Comparison of ENCODE assay signal across 8 mouse cellular contexts in the genomic region with DNA sequence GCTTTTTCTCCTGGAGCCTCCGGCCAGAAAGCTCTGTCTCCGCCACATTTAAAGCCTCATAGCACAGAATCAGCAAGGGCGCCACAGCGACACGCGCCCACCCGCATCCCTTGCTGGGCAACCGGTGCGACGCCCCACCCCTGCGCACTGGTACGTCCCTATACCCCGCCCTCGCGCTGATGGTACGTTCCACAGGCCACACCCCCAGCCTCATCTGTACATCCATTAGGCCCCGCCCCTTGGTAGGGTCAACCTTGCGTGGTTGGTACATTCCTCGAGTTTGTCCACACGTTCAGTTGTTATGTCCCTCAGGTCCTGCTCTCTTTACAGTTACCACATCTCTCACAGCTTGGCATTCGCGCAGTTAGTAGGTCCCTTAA. TPM values are rescaled to one million over a fixed set of nuclear protein-coding genes. Genes with fewer than 3 reads are reported as not detected.
DNase-seq lines count a peak whose midpoint lies in the region; ATAC-seq and TF ChIP-seq lines count a peak whose summit lies in the region.

TSS of gene Rita1 (minus strand) at position 148 of the 380 bp plus-strand sequence.
TSS of gene Ddx54 (plus strand) at position 298 of the 380 bp plus-strand sequence.

- DNase-seq in CD8-positive naive resting alpha-beta T cell, adult 2 months (ENCODE audit: low read depth in 2 of 2, low spot score in 2 of 2): peak; percentile 95 to 98
- DNase-seq in c-Kit-positive CD71-positive TER-119-positive erythroid progenitor cells, embryonic 14.5 days (ENCODE audit: low spot score): peak; percentile 96
- peak; percentile 98 for DNase-seq in kidney, postnatal 14 days
- DNase-seq in liver, embryonic 11.5 days (ENCODE audit: low spot score): peak; percentile 98
- DNase-seq in stomach, postnatal 0 days (ENCODE audit: low spot score): peak; percentile 95

- H3K9ac ChIP-seq in forebrain, embryonic 12.5 days: peak within 1 kb of the TSS; percentile 65
- peak within 1 kb of the TSS; percentile 64 for H3K9ac ChIP-seq in heart, embryonic 15.5 days
- peak within 1 kb of the TSS; percentile 79 for H3K9ac ChIP-seq in liver, embryonic 11.5 days (ENCODE audit: low read depth, low read length)
- peak within 1 kb of the TSS; percentile 79 for H3K9ac ChIP-seq in stomach, postnatal 0 days (ENCODE audit: low read length)

- 2% methylated on average over 22 of the region's 22 CpGs for WGBS in forebrain, embryonic 12.5 days
- under 1% methylated on average over 22 of the region's 22 CpGs for WGBS in heart, embryonic 15.5 days
- WGBS in liver, embryonic 11.5 days: under 1% methylated on average over 22 of the region's 22 CpGs
- under 1% methylated on average over 22 of the region's 22 CpGs for WGBS in stomach, postnatal 0 days

- TF ChIP-seq POLR2A in myocyte (IDR thresholded peaks at IDR 0.05; ENCODE audit: insufficient read length, low read depth): peak; percentile 91

- peak within 1 kb of the TSS; percentile 90 for H3K4me2 ChIP-seq in forebrain, embryonic 12.5 days
- H3K4me2 ChIP-seq in heart, embryonic 15.5 days: peak within 1 kb of the TSS; percentile 85
- H3K4me2 ChIP-seq in liver, embryonic 11.5 days: peak within 1 kb of the TSS; percentile 86
- peak within 1 kb of the TSS; percentile 90 for H3K4me2 ChIP-seq in myocyte (ENCODE audit: low read depth)
- peak within 1 kb of the TSS; percentile 90 for H3K4me2 ChIP-seq in stomach, postnatal 0 days (replicated peaks; ENCODE audit: low read depth)

- ATAC-seq in forebrain, embryonic 12.5 days (ENCODE audit: low FRiP score): peak; percentile 90
- peak; percentile 85 for ATAC-seq in heart, embryonic 15.5 days (replicated peaks; ENCODE audit: insufficient number of reproducible peaks, insufficient read depth, low FRiP score, low read depth)
- peak; percentile 81 for ATAC-seq in liver, embryonic 11.5 days (replicated peaks; ENCODE audit: low FRiP score)
- peak; percentile 85 for ATAC-seq in stomach, postnatal 0 days (ENCODE audit: low FRiP score, low TSS enrichment)

- peaks cover 6% of the 10 kb centered on the region for H3K9me3 ChIP-seq in forebrain, embryonic 12.5 days
- no peaks in the 10 kb centered on the region for H3K9me3 ChIP-seq in heart, embryonic 15.5 days (replicated peaks)
- H3K9me3 ChIP-seq in liver, embryonic 11.5 days (ENCODE audit: control insufficient read depth, low read length): peaks cover 4% of the 10 kb centered on the region; the same call in 1 of the 2 replicates
- no peaks in the 10 kb centered on the region for H3K9me3 ChIP-seq in stomach, postnatal 0 days (ENCODE audit: control insufficient read depth, low read length)

- H3K27ac ChIP-seq in forebrain, embryonic 12.5 days: peak within 1 kb of the TSS; percentile 77
- peak within 1 kb of the TSS; percentile 84 for H3K27ac ChIP-seq in heart, embryonic 15.5 days
- peak within 1 kb of the TSS; percentile 10 for H3K27ac ChIP-seq in liver, embryonic 11.5 days (ENCODE audit: low read depth, low read length)
- peak within 1 kb of the TSS; percentile 91 for H3K27ac ChIP-seq in stomach, postnatal 0 days (replicated peaks)

- no peaks in the 10 kb centered on the region for H3K27me3 ChIP-seq in forebrain, embryonic 12.5 days
- no peaks in the 10 kb centered on the region for H3K27me3 ChIP-seq in heart, embryonic 15.5 days
- H3K27me3 ChIP-seq in liver, embryonic 11.5 days (replicated peaks; ENCODE audit: control insufficient read depth, insufficient read depth, low read length): no peaks in the 10 kb centered on the region
- no peaks in the 10 kb centered on the region for H3K27me3 ChIP-seq in myocyte (ENCODE audit: control insufficient read depth, insufficient read depth, insufficient read length)
- no peaks in the 10 kb centered on the region for H3K27me3 ChIP-seq in stomach, postnatal 0 days (ENCODE audit: control insufficient read depth, insufficient read depth, low read length)

- peak within 1 kb of the TSS; percentile 92 for H3ac ChIP-seq in myocyte (ENCODE audit: control insufficient read depth, insufficient read length)

- peaks cover 40% of the 10 kb centered on the region for H3K79me2 ChIP-seq in myocyte (ENCODE audit: control insufficient read depth, insufficient read depth)

- H3K4me3 ChIP-seq in forebrain, embryonic 12.5 days (replicated peaks): peak within 1 kb of the TSS; percentile 74
- peak within 1 kb of the TSS; percentile 67 for H3K4me3 ChIP-seq in heart, embryonic 15.5 days
- H3K4me3 ChIP-seq in liver, embryonic 11.5 days (ENCODE audit: low read depth, low read length): peak within 1 kb of the TSS; percentile 82
- H3K4me3 ChIP-seq in myocyte: peak within 1 kb of the TSS; percentile 49
- H3K4me3 ChIP-seq in stomach, postnatal 0 days (ENCODE audit: low read depth, low read length): peak within 1 kb of the TSS; percentile 72

- no peak for TF ChIP-seq EP300 in stomach, postnatal 0 days (optimal IDR thresholded peaks at IDR 0.05)

- H3K36me3 ChIP-seq in forebrain, embryonic 12.5 days (replicated peaks): peaks cover 28% of the 10 kb centered on the region
- peaks cover 14% of the 10 kb centered on the region; the same call in 1 of the 2 replicates for H3K36me3 ChIP-seq in heart, embryonic 15.5 days
- peaks cover 24% of the 10 kb centered on the region; the same call in 1 of the 2 replicates for H3K36me3 ChIP-seq in liver, embryonic 11.5 days (ENCODE audit: control insufficient read depth, insufficient read depth, low read length)
- peaks cover 5% of the 10 kb centered on the region for H3K36me3 ChIP-seq in myocyte (ENCODE audit: control insufficient read depth, insufficient read depth)
- H3K36me3 ChIP-seq in stomach, postnatal 0 days (ENCODE audit: control insufficient read depth, insufficient read depth, low read length): 0 out of 2 replicates have a peak, but pooled peaks cover 3% of the 10 kb centered on the region

- TF ChIP-seq CTCF in stomach, postnatal 0 days (IDR thresholded peaks at IDR 0.05; ENCODE audit: low read depth): no peak

- H3K4me1 ChIP-seq in forebrain, embryonic 12.5 days: peaks cover 24% of the 10 kb centered on the region
- H3K4me1 ChIP-seq in heart, embryonic 15.5 days (replicated peaks): peaks cover 16% of the 10 kb centered on the region
- H3K4me1 ChIP-seq in liver, embryonic 11.5 days (replicated peaks; ENCODE audit: control insufficient read depth, insufficient read depth, low read length): peaks cover 10% of the 10 kb centered on the region
- peaks cover 4% of the 10 kb centered on the region for H3K4me1 ChIP-seq in stomach, postnatal 0 days (replicated peaks; ENCODE audit: control insufficient read depth, insufficient read depth)

TF ChIP-seq in myocyte, 11 proteins besides CTCF, POLR2A, EP300 and RAD21:
- TF ChIP-seq POLR2AphosphoS2 (IDR thresholded peaks at IDR 0.05; ENCODE audit: insufficient read length, low read depth) (peak; percentile 86), MYOD1 (IDR thresholded peaks at IDR 0.05; ENCODE audit: control insufficient read depth in 1 of 3, insufficient read length in 2 of 3, low read depth in 2 of 3) (no peak), TCF12 (IDR thresholded peaks at IDR 0.05; ENCODE audit: insufficient read depth, poor library complexity, severe bottlenecking) (no peak), CEBPB (IDR thresholded peaks at IDR 0.05; ENCODE audit: insufficient read depth, poor library complexity, severe bottlenecking) (no peak), MYOG (IDR thresholded peaks at IDR 0.05; ENCODE audit: control insufficient read depth in 1 of 3, insufficient read depth in 1 of 3, insufficient read length in 2 of 3, low read depth in 2 of 3) (peak in 1 of 3 experiments; percentile 14), MAX (IDR thresholded peaks at IDR 0.05; ENCODE audit: low read depth) (no peak), E2F4 (IDR thresholded peaks at IDR 0.05; ENCODE audit: insufficient read depth) (no peak)
TF ChIP-seq in myocyte: peak in this region for 2.

RNA-seq across cellular contexts. Expression of gene Rita1, which starts in this region (rescaled TPM):
- polyA plus RNA-seq in forebrain, embryonic 12.5 days (2016; fragmentation: Nextera tagmentation; extraction: Ambion mirVana): 13.6 and 16.6 TPM in 2 replicates
- polyA plus RNA-seq in heart, embryonic 15.5 days (2015; fragmentation: Nextera tagmentation; extraction: Ambion mirVana): 11.0 and 12.7 TPM in 2 replicates
- 9.0 and 13.1 TPM in 2 replicates for polyA plus RNA-seq in liver, embryonic 11.5 days (2014; fragmentation: Nextera tagmentation; extraction: Ambion mirVana)
- polyA plus RNA-seq in myocyte (2012; fragmentation: generic; extraction: Trizol): 14.7 TPM
- polyA plus RNA-seq in stomach, postnatal 0 days (2015; fragmentation: Nextera tagmentation; extraction: Ambion mirVana): 12.1 TPM in 2 replicates

RNA-seq across cellular contexts. Expression of gene Ddx54, which starts in this region (rescaled TPM):
- polyA plus RNA-seq in forebrain, embryonic 12.5 days (2016; fragmentation: Nextera tagmentation; extraction: Ambion mirVana): 50.7 and 52.6 TPM in 2 replicates
- 23.4 and 32.9 TPM in 2 replicates for polyA plus RNA-seq in heart, embryonic 15.5 days (2015; fragmentation: Nextera tagmentation; extraction: Ambion mirVana)
- 46.7 and 47.0 TPM in 2 replicates for polyA plus RNA-seq in liver, embryonic 11.5 days (2014; fragmentation: Nextera tagmentation; extraction: Ambion mirVana)
- 56.3 TPM for polyA plus RNA-seq in myocyte (2012; fragmentation: generic; extraction: Trizol)
- 22.5 and 23.0 TPM in 2 replicates for polyA plus RNA-seq in stomach, postnatal 0 days (2015; fragmentation: Nextera tagmentation; extraction: Ambion mirVana)

Comparison
In these comparisons a context has a peak if more than half of its experiments do, and no peak if none do; other contexts are left out.
1. Peak in every context shown above with its lines: DNase-seq, ATAC-seq, H3K4me3 ChIP-seq and H3K27ac ChIP-seq.
2. H3K27ac ChIP-seq: peak in every context shown above with its lines; median percentile 91 in stomach, postnatal 0 days; 84 in heart, embryonic 15.5 days; 77 in forebrain, embryonic 12.5 days; 10 in liver, embryonic 11.5 days.